Comparison of ENCODE assay signal across 9 mouse cellular contexts in the genomic region with DNA sequence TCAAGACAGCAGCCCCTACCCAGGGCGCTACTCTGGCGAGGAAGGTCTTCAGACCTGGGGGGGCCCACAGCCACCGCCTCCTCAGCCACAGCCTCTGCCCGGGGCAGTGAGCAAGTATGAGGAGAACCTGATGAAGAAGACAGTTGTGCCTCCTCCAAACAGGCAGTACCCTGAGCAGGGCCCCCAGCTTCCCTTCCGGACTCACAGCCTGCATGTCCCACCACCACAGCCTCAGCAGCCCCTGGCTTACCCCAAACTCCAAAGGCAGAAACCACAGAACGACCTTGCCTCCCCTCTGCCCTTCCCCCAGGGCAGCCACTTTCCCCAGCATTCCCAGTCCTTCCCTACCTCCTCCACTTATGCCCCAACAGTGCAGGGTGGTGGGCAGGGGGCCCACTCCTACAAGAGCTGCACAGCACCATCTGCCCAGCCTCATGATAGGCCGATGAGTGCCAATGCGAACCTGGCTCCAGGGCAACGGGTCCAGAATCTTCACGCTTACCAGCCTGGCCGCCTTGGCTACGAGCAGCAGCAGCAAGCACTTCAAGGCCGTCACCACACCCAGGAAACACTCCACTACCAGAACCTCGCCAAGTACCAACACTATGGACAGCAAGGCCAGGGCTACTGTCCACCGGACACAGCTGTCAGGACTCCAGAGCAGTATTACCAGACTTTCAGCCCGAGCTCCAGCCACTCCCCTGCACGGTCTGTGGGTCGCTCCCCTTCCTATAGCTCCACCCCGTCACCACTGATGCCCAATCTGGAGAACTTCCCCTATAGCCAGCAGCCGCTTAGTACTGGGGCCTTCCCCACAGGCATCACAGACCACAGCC. TPM values are rescaled to one million over a fixed set of nuclear protein-coding genes. Genes with fewer than 3 reads are reported as not detected.
DNase-seq lines count a peak whose midpoint lies in the region; ATAC-seq and TF ChIP-seq lines count a peak whose summit lies in the region.
"Had no signal": no experiment of that assay in that cellular context is flagged by ENCODE, and none has a peak within 500 bp of the region (broad histone marks: within the 10 kb centered on the region; RNA-seq: fewer than 3 reads in every experiment).

No protein-coding gene starts in this region.

- intact Hi-C loops in left cerebral cortex, adult 2 months (cut with DNase I): no loop called here

- no peak overlapping the region for H3K4me2 ChIP-seq in hindbrain, embryonic 11.5 days (replicated peaks; ENCODE audit: low read depth, low read length)
- peak overlapping the region; percentile 1; the same call in 1 of the 2 replicates for H3K4me2 ChIP-seq in lung, embryonic 15.5 days

- peaks cover 18% of the 10 kb centered on the region; the same call in 1 of the 2 replicates for H3K36me3 ChIP-seq in hindbrain, embryonic 11.5 days (ENCODE audit: control insufficient read depth, insufficient read depth, low read length)
- H3K36me3 ChIP-seq in lung, embryonic 15.5 days: peaks cover 51% of the 10 kb centered on the region
- H3K36me3 ChIP-seq in spleen, adult 2 months (ENCODE audit: control insufficient read depth, insufficient read depth, low read length): peaks cover 11% of the 10 kb centered on the region

- peaks cover 25% of the 10 kb centered on the region for H3K4me1 ChIP-seq in hindbrain, embryonic 11.5 days (replicated peaks; ENCODE audit: control insufficient read depth, insufficient read depth, low read length)
- H3K4me1 ChIP-seq in lung, embryonic 15.5 days: peaks cover 67% of the 10 kb centered on the region
- peaks cover 21% of the 10 kb centered on the region for H3K4me1 ChIP-seq in spleen, adult 2 months (ENCODE audit: control insufficient read depth, insufficient read depth, insufficient read length)

- H3K27me3 ChIP-seq in hindbrain, embryonic 11.5 days (ENCODE audit: control insufficient read depth, insufficient read depth, low read length): no peaks in the 10 kb centered on the region
- no peaks in the 10 kb centered on the region for H3K27me3 ChIP-seq in lung, embryonic 15.5 days
- H3K27me3 ChIP-seq in spleen, adult 2 months (ENCODE audit: control insufficient read depth, insufficient read depth, low read length): no peaks in the 10 kb centered on the region

- no peak overlapping the region for H3K4me3 ChIP-seq in left cerebral cortex, adult 2 months
- no peak overlapping the region for H3K4me3 ChIP-seq in hindbrain, embryonic 11.5 days (ENCODE audit: low read depth, low read length)
- H3K4me3 ChIP-seq in lung, embryonic 15.5 days: no peak overlapping the region
- H3K4me3 ChIP-seq in spleen, adult 2 months (ENCODE audit: extremely low read depth, insufficient read depth, insufficient read length): no peak overlapping the region
- H3K4me3 ChIP-seq: heart, adult 2 months had no signal

- H3K27ac ChIP-seq in left cerebral cortex, adult 2 months: peak overlapping the region; percentile 74
- H3K27ac ChIP-seq in hindbrain, embryonic 11.5 days (ENCODE audit: low read depth, low read length): peak overlapping the region; percentile 78
- H3K27ac ChIP-seq in lung, embryonic 15.5 days: 0 out of 2 replicates have a peak overlapping the region, but pooled peaks have one; percentile 2
- no peak overlapping the region; the same call in 1 of the 2 replicates for H3K27ac ChIP-seq in spleen, adult 2 months (ENCODE audit: insufficient read depth, low read length)
- H3K27ac ChIP-seq: heart, adult 2 months had no signal

- H3K9me3 ChIP-seq in hindbrain, embryonic 11.5 days (ENCODE audit: control insufficient read depth, low read length): no peaks in the 10 kb centered on the region
- H3K9me3 ChIP-seq in lung, embryonic 15.5 days: no peaks in the 10 kb centered on the region

- no peak overlapping the region for H3K9ac ChIP-seq in hindbrain, embryonic 11.5 days (ENCODE audit: low read depth, low read length)
- H3K9ac ChIP-seq in lung, embryonic 15.5 days: no peak overlapping the region

- no peak for ATAC-seq in hindbrain, embryonic 11.5 days (ENCODE audit: low FRiP score)
- ATAC-seq in lung, embryonic 15.5 days (ENCODE audit: borderline replicate concordance, extremely low read depth, low FRiP score, low TSS enrichment): no peak

- no peak for DNase-seq in left cerebral cortex, adult 2 months (ENCODE audit: extremely low spot score in 1 of 2, low spot score in 2 of 2)
- DNase-seq in left cerebral cortex, adult 11 months (ENCODE audit: low spot score): no peak
- peak; percentile 72 for DNase-seq in cerebellum, adult 9-10 months
- no peak for DNase-seq in hindbrain, embryonic 11.5 days (ENCODE audit: low spot score)
- DNase-seq in spleen, adult 2 months (ENCODE audit: low read depth in 1 of 2, low spot score in 2 of 2): peak; percentile 31 to 58
- no peak for DNase-seq in embryo, embryonic 10 days (ENCODE audit: low spot score)
- DNase-seq in urinary bladder, adult 18-20 months (ENCODE audit: low spot score in 2 of 2): no peak

- no peak for TF ChIP-seq POLR2A in spleen, adult 2 months (IDR thresholded peaks at IDR 0.05; ENCODE audit: low read depth, low read length)

- TF ChIP-seq CTCF in left cerebral cortex, adult 2 months (IDR thresholded peaks at IDR 0.05): no peak
- TF ChIP-seq CTCF in spleen, adult 2 months (IDR thresholded peaks at IDR 0.05; ENCODE audit: extremely low read depth, insufficient read depth, insufficient read length, insufficient replicate concordance): no peak

- WGBS in hindbrain, embryonic 11.5 days: 90% methylated on average over 20 of the region's 20 CpGs
- WGBS in lung, embryonic 15.5 days: 65% methylated on average over 20 of the region's 20 CpGs
- WGBS in spleen, adult 2 months: 31% methylated on average over 20 of the region's 20 CpGs

RNA-seq across cellular contexts. Expression of a gene that starts 36.8 kb away (rescaled TPM):
- total RNA-seq in left cerebral cortex, adult 2 months (2021): 10 to 100 TPM; 50.1 to 66.1 TPM
- polyA plus RNA-seq in hindbrain, embryonic 11.5 days (2014; fragmentation: Nextera tagmentation; extraction: Ambion mirVana): 40.4 and 44.7 TPM in 2 replicates
- 74.3 and 76.8 TPM in 2 replicates for polyA plus RNA-seq in lung, embryonic 15.5 days (2015; fragmentation: Nextera tagmentation; extraction: Ambion mirVana)
- polyA plus RNA-seq in spleen, adult 2 months (2012; rRNA removed): 106 and 140 TPM in 2 replicates

Comparison
In these comparisons a context has a peak if more than half of its experiments do, and no peak if none do; other contexts are left out.
1. DNase-seq: peak in cerebellum, adult 9-10 months (single experiment) and spleen, adult 2 months (2 of 2); none in left cerebral cortex, adult 2 months (0 of 2), left cerebral cortex, adult 11 months (single experiment), hindbrain, embryonic 11.5 days (single experiment), embryo, embryonic 10 days (single experiment) and urinary bladder, adult 18-20 months (0 of 2).